Mouse (Mus musculus) liver, embryonic 11.5 days (tissue): ENCODE results near the gene Gnb3. TPM values are rescaled to one million over a fixed set of nuclear protein-coding genes. Genes with fewer than 3 reads are reported as not detected.

Source experiments
- ATAC-seq: fragments of 200-750 bp; cut with Nextera tagmentation; replicated peaks from 2 replicates; pipeline ENCODE4 v1.8.0; 2017; ENCODE audit warnings: moderate number of reproducible peaks, mild to moderate bottlenecking, moderate TSS enrichment, moderate library complexity; ENCODE audit not compliant: low FRiP score
- DNase-seq: peaks from one replicate; pipeline ENCODE4 v3.0.0-alpha.2; 2017; ENCODE audit warnings: low spot score
- H3K27ac ChIP-seq: fragments of 300-500 bp; sonication (generic); 2 replicates; pipeline ENCODE4 v1.5.1; 2014; ENCODE audit warnings: mild to moderate bottlenecking, low read depth, low read length, control low read depth
- H3K27me3 ChIP-seq: fragments of 300-500 bp; sonication (generic); replicated peaks from 2 replicates; pipeline ENCODE4 v1.6.1; 2014; ENCODE audit warnings: low read length, mixed read lengths; ENCODE audit not compliant: control insufficient read depth, insufficient read depth
- H3K36me3 ChIP-seq: fragments of 300-500 bp; sonication (generic); 2 replicates; pipeline ENCODE4 v1.6.1; 2014; ENCODE audit warnings: mild to moderate bottlenecking, low read length, moderate library complexity, mixed read lengths; ENCODE audit not compliant: control insufficient read depth, insufficient read depth
- H3K4me1 ChIP-seq: fragments of 300-500 bp; sonication (generic); replicated peaks from 2 replicates; pipeline ENCODE4 v1.6.1; 2014; ENCODE audit warnings: low read length, mixed read lengths; ENCODE audit not compliant: control insufficient read depth, insufficient read depth
- H3K4me2 ChIP-seq: fragments of 300-500 bp; sonication (generic); 2 replicates; pipeline ENCODE4 v1.6.1; 2014; ENCODE audit warnings: mild to moderate bottlenecking, control low read depth, moderate library complexity
- H3K4me3 ChIP-seq: fragments of 300-500 bp; sonication (generic); 2 replicates; pipeline ENCODE4 v1.5.1; 2014; ENCODE audit warnings: low read depth, low read length, control low read depth
- H3K9ac ChIP-seq: fragments of 300-500 bp; sonication (generic); 2 replicates; pipeline ENCODE4 v1.6.1; 2014; ENCODE audit warnings: low read depth, low read length, control low read depth
- H3K9me3 ChIP-seq: fragments of 300-500 bp; sonication (generic); 2 replicates; pipeline ENCODE4 v1.6.1; 2016; ENCODE audit warnings: low read length, inconsistent platforms, mixed read lengths; ENCODE audit not compliant: control insufficient read depth
- WGBS: fragments of 180-500 bp; shearing (Covaris S2); extraction: QIAGEN DNeasy Blood & Tissue Kit; methylation state at CpG from one replicate; pipeline ENCODE4 v1.1.7; 2014; 5-methylcytosine and 5-hydroxymethylcytosine counted together
- polyA plus RNA-seq: library from polyadenylated mRNA; unstranded; fragments of >200 nt; fragmentation: Nextera tagmentation; extraction: Ambion mirVana; gene quantifications from 2 replicates; pipeline ENCODE4 v1.2.1, GENCODE M21; 2014

Gene Gnb3
- polyA plus RNA-seq, result 0.29 and 0.74 TPM in 2 replicates

- Histone ChIP-seq H3K4me3 (no peak within 1 kb of the TSS), H3K9ac (peak within 1 kb of the TSS; percentile 25), H3K27ac (no peak within 1 kb of the TSS), H3K4me2 (peak within 1 kb of the TSS; percentile 14), H3K4me1 (peaks cover 10% of the 10 kb centered on the region), H3K27me3 (no peaks in the 10 kb centered on the region; the same call in 1 of the 2 replicates), H3K9me3 (no peaks in the 10 kb centered on the region), H3K36me3 (no peaks in the 10 kb centered on the region; the same call in 1 of the 2 replicates)
- ATAC-seq, result no peak
- DNase-seq, result no peak
- 28% methylated on average over 15 of the region's 15 CpGs for WGBS
Observed at GRCm38 (mm10) chr6:124840241-124841167, at the start of gene Gnb3. Gene Gnb3, minus strand, starts transcription at chr6:124840275.

- no peak overlapping the region for H3K4me3 ChIP-seq
- H3K4me1 ChIP-seq, result no peaks in the 10 kb centered on the region
- no peaks in the 10 kb centered on the region for H3K27me3 ChIP-seq
- no peak overlapping the region for H3K4me2 ChIP-seq
- ATAC-seq (no peak), DNase-seq (no peak)
- H3K27ac ChIP-seq, result no peak overlapping the region
- whole genome bisulfite sequencing, result 88% methylated on average over 6 of the region's 6 CpGs
- no peaks in the 10 kb centered on the region for H3K9me3 ChIP-seq
- H3K36me3 ChIP-seq, result no peaks in the 10 kb centered on the region
- no peak overlapping the region for H3K9ac ChIP-seq
Observed at GRCm38 (mm10) chr6:124888555-124889125, 48.6 kb upstream of the Gnb3 start.

DNA sequence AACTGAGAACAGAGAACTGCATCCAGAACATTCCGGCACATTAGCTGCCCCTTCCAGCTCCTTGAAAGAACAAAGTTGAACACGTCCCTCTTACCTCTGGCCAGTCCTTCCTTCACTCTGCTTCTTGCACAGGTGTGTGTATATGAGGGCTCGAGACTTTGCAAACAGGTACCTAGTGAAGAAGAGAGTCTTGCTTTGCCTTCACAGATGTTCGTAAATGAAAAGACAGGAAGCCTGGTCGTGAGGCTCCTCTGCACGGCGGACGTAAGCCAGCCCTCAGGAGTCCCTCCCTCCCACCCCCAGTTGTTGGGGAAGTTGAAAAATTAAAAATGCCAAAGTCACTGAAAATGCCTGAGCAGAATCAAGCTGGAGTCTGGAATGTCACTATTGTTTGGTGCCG lies 47.9 kb upstream of the Gnb3 start, which contains the start of gene Cd4:
TSS of gene Cd4 (minus strand) at position 236 of the 400 bp plus-strand sequence.
- Histone ChIP-seq H3K4me2 (no peak within 1 kb of the TSS), H3K4me1 (no peaks in the 10 kb centered on the region), H3K27me3 (no peaks in the 10 kb centered on the region), H3K9ac (no peak within 1 kb of the TSS), H3K36me3 (no peaks in the 10 kb centered on the region), H3K9me3 (no peaks in the 10 kb centered on the region), H3K4me3 (no peak within 1 kb of the TSS), H3K27ac (no peak within 1 kb of the TSS)
- DNase-seq (no peak), ATAC-seq (no peak)
- 79% methylated on average over 9 of the region's 9 CpGs for WGBS

GRCm38 (mm10) chr6:124885956-124886381 lies 45.9 kb upstream of the Gnb3 start:
- Histone ChIP-seq H3K9ac (no peak overlapping the region), H3K4me2 (no peak overlapping the region), H3K27me3 (no peaks in the 10 kb centered on the region), H3K4me3 (no peak overlapping the region), H3K36me3 (no peaks in the 10 kb centered on the region), H3K9me3 (no peaks in the 10 kb centered on the region), H3K4me1 (no peaks in the 10 kb centered on the region), H3K27ac (no peak overlapping the region)
- ATAC-seq (no peak), DNase-seq (no peak)
- 80% methylated on average over 8 of the region's 8 CpGs for WGBS

DNA sequence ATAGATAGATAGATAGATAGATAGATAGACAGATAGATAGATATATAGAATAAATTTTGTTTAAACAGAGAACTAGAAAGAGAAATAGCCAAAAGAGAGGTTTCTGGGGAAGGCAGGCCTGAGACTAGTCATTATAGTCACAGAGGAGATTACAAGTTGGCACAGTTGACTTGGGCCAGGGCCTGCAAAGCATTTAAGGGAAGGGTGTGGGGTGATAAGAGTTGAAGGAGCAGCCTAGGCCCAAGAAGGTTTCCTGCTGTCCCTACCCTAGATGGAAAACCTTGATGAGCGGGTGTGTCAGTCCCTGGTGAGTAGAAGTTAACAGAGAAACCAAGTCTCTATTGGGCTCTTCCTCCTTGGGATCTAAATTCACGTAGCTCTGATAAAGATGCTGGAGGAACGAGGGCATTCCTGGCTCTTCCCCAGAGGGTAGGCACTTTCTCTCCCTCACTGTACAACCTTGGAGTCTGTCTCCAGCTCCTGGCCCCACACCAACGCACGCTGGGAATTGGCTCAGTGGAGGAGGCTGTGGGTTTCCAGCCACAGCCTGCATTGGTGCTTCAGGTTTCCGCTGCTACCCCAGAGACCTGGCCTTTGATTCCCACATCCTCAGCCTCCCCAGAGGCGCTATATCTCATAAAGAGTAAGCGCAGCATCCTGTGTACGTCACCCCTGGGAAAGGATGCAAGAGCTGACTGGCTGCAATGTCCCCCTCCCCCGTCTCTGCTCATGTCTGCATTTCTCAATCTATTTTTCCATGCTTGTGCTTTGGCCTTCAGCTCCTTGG lies 44.8 kb upstream of the Gnb3 start:
- DNase-seq (no peak), ATAC-seq (no peak)
- no peak overlapping the region for H3K27ac ChIP-seq
- H3K9me3 ChIP-seq, result no peaks in the 10 kb centered on the region
- no peaks in the 10 kb centered on the region for H3K4me1 ChIP-seq
- H3K4me3 ChIP-seq, result no peak overlapping the region
- H3K27me3 ChIP-seq, result no peaks in the 10 kb centered on the region
- H3K36me3 ChIP-seq, result no peaks in the 10 kb centered on the region
- H3K9ac ChIP-seq, result no peak overlapping the region
- WGBS, result 55% methylated on average over 10 of the region's 10 CpGs
- no peak overlapping the region for H3K4me2 ChIP-seq

DNA sequence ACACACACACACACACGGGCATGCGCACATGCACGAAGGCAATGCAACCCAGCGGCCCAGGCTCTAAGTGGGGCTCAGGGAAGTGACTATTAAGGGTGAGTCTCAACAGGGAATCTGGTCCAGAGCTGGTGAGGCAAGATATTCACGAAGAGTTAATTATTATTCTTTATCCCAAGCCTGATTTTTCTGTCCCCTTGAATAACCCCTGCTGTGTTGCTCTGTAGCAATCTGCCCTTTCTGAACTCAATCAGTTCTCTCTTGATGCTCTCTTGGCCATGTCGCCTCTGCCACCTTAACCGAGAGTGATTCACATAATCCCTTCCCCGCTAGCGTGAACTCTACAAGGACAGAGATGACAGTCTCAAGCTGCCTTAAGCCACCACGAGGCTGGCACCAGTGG lies 43.3 kb upstream of the Gnb3 start:
- H3K9ac ChIP-seq, result no peak overlapping the region
- H3K36me3 ChIP-seq, result no peaks in the 10 kb centered on the region
- no peaks in the 10 kb centered on the region for H3K9me3 ChIP-seq
- H3K4me1 ChIP-seq, result no peaks in the 10 kb centered on the region
- H3K27me3 ChIP-seq, result no peaks in the 10 kb centered on the region
- 77% methylated on average over 10 of the region's 10 CpGs for WGBS
- H3K4me3 ChIP-seq, result no peak overlapping the region
- no peak overlapping the region for H3K4me2 ChIP-seq
- no peak overlapping the region for H3K27ac ChIP-seq
- ATAC-seq (no peak), DNase-seq (no peak)

- no peak overlapping the region for H3K4me2 ChIP-seq
- H3K36me3 ChIP-seq, result no peaks in the 10 kb centered on the region
- 89% methylated on average over 9 of the region's 9 CpGs for WGBS
- no peak for ATAC-seq
- no peaks in the 10 kb centered on the region for H3K27me3 ChIP-seq
- no peak overlapping the region for H3K9ac ChIP-seq
- no peaks in the 10 kb centered on the region for H3K9me3 ChIP-seq
- H3K27ac ChIP-seq, result no peak overlapping the region
- H3K4me3 ChIP-seq, result no peak overlapping the region
- DNase-seq, result no peak
- H3K4me1 ChIP-seq, result no peaks in the 10 kb centered on the region
Observed at GRCm38 (mm10) chr6:124881821-124882220, 41.7 kb upstream of the Gnb3 start.

DNA sequence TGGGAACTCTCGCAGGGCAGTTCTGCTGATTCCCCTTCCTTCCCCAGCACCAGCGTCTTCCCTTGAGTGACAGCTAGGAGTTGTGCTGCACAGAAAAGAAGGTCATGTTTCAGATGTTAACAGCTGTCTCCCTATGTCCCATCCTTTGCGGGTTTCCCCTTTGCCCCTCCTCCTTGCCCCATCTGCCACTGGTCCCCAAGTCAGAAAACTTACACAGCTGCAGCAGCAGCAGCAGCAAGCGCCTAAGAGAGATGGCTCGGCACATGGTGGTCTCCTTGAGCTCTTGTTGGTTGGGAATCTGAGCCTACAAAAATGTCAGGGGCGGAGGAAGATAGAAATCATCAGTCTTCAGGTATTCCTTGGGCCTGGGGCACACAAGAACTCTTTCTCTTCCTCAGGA lies 39.3 kb upstream of the Gnb3 start:
- DNase-seq, result no peak
- Histone ChIP-seq H3K9me3 (no peaks in the 10 kb centered on the region), H3K27ac (no peak overlapping the region), H3K9ac (no peak overlapping the region), H3K36me3 (no peaks in the 10 kb centered on the region), H3K4me2 (no peak overlapping the region), H3K27me3 (no peaks in the 10 kb centered on the region), H3K4me1 (no peaks in the 10 kb centered on the region), H3K4me3 (no peak overlapping the region)
- ATAC-seq, result no peak
- 53% methylated on average over 6 of the region's 6 CpGs for WGBS
